Mouse (Mus musculus): ENCODE measurements around the gene Pdlim5. TPM values are rescaled to one million over a fixed set of nuclear protein-coding genes. Genes with fewer than 3 reads are reported as not detected.

Pdlim5 gene
- polyA plus RNA-seq, 1 experiment from 2014 or later = 40.5 TPM

DNA sequence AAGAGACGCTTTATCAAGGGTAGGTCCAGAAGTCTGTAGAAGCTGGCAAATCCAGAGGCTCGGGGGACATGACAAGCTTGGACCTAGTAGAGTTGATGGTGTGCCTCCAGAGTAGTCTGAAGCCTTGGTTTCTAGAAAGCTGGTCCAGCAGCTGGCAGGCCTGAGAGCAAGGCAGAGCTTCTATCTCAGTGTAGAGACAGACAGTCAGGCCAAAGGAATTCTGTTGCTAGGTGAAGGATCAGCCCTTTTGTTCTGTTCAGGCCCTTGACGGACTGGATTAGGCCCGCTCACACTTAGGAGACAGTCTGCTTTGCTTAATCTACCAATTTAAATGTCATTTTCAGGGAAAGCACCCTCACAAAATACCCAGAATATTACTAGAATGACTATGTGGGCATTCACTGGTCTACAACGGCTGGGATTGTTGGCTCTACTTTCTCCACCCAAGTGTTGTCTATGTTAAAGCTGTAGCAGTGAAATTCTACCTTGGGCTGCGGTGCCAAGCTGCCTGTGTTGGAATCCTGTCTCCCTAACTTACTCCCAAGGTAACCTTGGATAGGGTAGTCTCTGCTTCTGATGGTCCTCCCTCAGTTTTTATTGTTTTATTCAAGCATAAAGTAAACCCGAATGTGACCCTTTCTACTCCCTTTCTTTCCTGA lies 38.8 kb upstream of the Pdlim5 start:
- 72% methylated on average over 7 of the region's 7 CpGs for WGBS
- no peak overlapping the region for H3K4me2 ChIP-seq (replicated peaks)
- ATAC-seq (ENCODE audit: insufficient number of reproducible peaks, low FRiP score, low TSS enrichment, low read depth) = no peak
- H3K27ac ChIP-seq (replicated peaks) = no peak overlapping the region
- H3K27me3 ChIP-seq = no peaks in the 10 kb centered on the region
- H3K4me3 ChIP-seq (replicated peaks) = no peak overlapping the region
- no peaks in the 10 kb centered on the region for H3K4me1 ChIP-seq
- H3K9me3 ChIP-seq (replicated peaks) = no peaks in the 10 kb centered on the region
- no peak overlapping the region for H3K9ac ChIP-seq
- H3K36me3 ChIP-seq = no peaks in the 10 kb centered on the region

DNA sequence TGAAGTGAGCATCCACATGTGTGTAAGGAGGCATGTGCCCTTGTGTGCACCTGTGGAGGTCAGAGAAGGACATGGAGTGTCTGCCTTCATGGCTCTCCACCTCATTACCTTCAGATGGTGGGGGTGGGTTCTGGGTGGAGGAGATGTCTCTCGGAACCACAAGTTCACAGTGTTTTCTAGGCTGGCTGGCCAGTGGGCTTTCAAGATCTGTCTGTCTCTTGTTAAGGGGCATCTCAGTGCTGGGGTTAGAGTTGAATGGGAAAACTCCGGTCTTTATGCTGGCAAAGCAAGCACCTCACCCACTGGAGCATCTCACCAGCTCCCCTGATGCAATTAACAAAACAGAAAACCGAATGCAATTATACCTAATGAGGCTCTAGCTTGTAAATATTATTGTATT lies 36.0 kb upstream of the Pdlim5 start:
- H3K27me3 ChIP-seq = no peaks in the 10 kb centered on the region
- no peaks in the 10 kb centered on the region for H3K9me3 ChIP-seq (replicated peaks)
- no peak overlapping the region for H3K4me3 ChIP-seq (replicated peaks)
- ATAC-seq (ENCODE audit: insufficient number of reproducible peaks, low FRiP score, low TSS enrichment, low read depth) = no peak
- H3K4me2 ChIP-seq (replicated peaks) = no peak overlapping the region
- no peak overlapping the region for H3K27ac ChIP-seq (replicated peaks)
- WGBS = 63% methylated on average over 3 of the region's 3 CpGs
- no peaks in the 10 kb centered on the region for H3K36me3 ChIP-seq
- H3K9ac ChIP-seq = no peak overlapping the region
- H3K4me1 ChIP-seq = no peaks in the 10 kb centered on the region

DNA sequence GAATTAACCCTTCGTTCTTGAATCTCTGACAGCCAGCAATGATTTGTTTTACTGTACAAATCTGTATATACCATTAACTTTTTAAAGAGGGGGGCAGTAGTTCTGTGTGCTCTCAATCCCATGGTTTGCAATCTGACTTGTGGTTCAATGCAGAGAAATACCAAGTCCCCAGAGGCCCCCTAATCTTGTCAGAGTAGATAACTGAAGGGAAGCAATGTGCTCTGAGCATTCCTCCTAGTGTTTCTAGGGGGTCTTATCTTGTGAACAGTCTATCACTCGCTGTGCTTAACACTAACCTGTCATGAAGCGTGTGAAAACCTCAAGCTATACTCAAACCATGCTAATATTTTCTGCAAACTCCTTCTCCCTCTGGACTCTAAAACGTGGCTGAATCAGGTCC lies 34.6 kb upstream of the Pdlim5 start:
- H3K4me3 ChIP-seq (replicated peaks) = no peak overlapping the region
- no peak overlapping the region for H3K27ac ChIP-seq (replicated peaks)
- no peaks in the 10 kb centered on the region for H3K36me3 ChIP-seq
- H3K27me3 ChIP-seq = no peaks in the 10 kb centered on the region
- 70% methylated on average over 4 of the region's 4 CpGs for WGBS
- ATAC-seq (ENCODE audit: insufficient number of reproducible peaks, low FRiP score, low TSS enrichment, low read depth) = no peak
- H3K9ac ChIP-seq = no peak overlapping the region
- no peaks in the 10 kb centered on the region for H3K4me1 ChIP-seq
- no peaks in the 10 kb centered on the region for H3K9me3 ChIP-seq (replicated peaks)
- no peak overlapping the region for H3K4me2 ChIP-seq (replicated peaks)

DNA sequence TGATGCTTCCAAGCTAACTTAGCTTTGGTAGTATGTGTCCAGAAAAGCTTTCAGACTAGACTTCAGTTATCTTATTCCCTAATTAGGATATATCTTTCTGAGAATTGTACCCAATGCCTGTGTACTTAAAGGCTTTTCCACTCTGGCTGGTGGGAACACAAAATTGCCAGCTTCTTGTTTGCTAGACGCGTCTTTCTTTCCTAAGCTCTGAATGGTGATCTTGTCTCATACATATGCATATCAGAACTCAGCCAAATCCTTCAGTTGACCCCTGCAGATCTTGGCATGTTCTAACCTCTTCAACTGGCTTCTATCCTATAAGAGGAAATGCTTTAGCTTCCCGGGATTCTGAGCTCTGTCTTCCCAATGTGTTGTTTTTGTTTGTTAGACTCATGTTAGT lies 31.3 kb upstream of the Pdlim5 start:
- H3K9me3 ChIP-seq (replicated peaks) = no peaks in the 10 kb centered on the region

DNA sequence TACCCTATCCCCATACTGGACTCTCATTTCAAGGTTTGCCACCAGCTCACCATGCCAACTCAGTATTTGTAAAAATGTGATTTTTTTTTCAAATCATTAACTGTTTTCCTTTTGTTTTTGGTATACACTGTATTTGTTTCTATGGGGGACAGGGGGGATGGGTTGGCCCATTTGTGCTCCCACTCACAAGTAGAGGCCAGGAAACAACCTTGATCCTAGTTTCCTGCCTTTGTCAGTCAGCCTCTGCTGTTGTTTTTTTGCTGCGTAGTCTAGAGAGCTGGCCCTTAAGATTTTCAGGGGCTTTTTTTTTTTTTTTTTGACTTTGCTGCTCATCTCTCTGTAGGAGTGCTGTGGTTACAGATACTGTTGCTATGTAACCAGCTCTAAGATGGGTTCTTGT lies 28.6 kb upstream of the Pdlim5 start:
- Histone ChIP-seq H3K4me3 (replicated peaks) (no peak overlapping the region), H3K27me3 (no peaks in the 10 kb centered on the region), H3K9ac (no peak overlapping the region), H3K36me3 (no peaks in the 10 kb centered on the region), H3K4me2 (replicated peaks) (no peak overlapping the region), H3K27ac (replicated peaks) (no peak overlapping the region), H3K9me3 (replicated peaks) (no peaks in the 10 kb centered on the region), H3K4me1 (no peaks in the 10 kb centered on the region)
- 76% methylated on average over 1 of the region's 1 CpGs for WGBS
- no peak for ATAC-seq (ENCODE audit: insufficient number of reproducible peaks, low FRiP score, low TSS enrichment, low read depth)

More for the DNA sequence above, 31.3 kb upstream of the Pdlim5 start:
- WGBS = 52% methylated on average over 3 of the region's 3 CpGs
- Histone ChIP-seq H3K4me1 (no peaks in the 10 kb centered on the region), H3K4me2 (replicated peaks) (no peak overlapping the region), H3K36me3 (no peaks in the 10 kb centered on the region), H3K27me3 (no peaks in the 10 kb centered on the region), H3K27ac (replicated peaks) (no peak overlapping the region), H3K9ac (no peak overlapping the region), H3K4me3 (replicated peaks) (no peak overlapping the region)
- ATAC-seq (ENCODE audit: insufficient number of reproducible peaks, low FRiP score, low TSS enrichment, low read depth) = no peak

DNA sequence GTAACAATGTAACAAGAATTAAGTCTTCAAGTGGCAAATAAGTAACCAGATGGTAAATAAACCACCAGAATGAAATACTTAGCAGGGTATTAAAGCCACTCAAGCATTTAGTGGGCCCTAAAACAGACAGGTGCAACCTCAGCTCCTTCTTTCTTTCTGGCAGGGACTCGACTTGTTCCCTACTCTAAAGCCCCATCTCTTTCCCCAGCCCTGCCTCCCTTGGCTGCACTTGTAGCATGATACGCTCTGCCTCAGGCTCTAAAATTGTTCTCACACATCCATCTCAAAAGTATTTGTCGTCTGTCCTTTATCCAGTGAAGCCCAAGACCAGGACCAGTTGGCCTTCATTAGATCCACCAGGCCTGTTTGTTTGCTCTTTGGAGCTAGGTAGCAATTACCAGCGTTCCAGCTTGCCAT lies 28.0 kb upstream of the Pdlim5 start:
- Histone ChIP-seq H3K36me3 (no peaks in the 10 kb centered on the region), H3K4me1 (no peaks in the 10 kb centered on the region), H3K27ac (replicated peaks) (no peak overlapping the region), H3K4me2 (replicated peaks) (no peak overlapping the region), H3K4me3 (replicated peaks) (no peak overlapping the region), H3K27me3 (no peaks in the 10 kb centered on the region), H3K9me3 (replicated peaks) (no peaks in the 10 kb centered on the region), H3K9ac (no peak overlapping the region)
- ATAC-seq (ENCODE audit: insufficient number of reproducible peaks, low FRiP score, low TSS enrichment, low read depth) = no peak
- WGBS = 50% methylated on average over 4 of the region's 4 CpGs

DNA sequence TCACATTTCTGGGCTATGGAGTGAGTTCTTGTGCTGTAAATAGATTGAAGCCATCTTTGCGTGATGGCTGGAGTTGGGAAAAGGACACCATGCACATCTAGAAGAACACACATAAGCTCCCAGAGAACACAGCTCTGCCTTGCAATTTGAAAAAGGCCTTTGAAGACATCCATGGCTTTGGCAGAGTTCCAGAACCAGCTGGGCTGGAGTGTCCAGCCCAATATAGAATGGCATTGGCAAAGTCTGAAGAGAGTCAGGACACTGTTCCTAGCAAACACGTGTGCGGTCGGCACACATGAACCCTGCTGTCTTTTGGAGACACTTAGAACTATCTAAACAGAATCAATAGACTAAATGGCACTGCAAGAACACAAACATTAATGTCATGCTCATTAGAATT lies 26.7 kb upstream of the Pdlim5 start:
- Histone ChIP-seq H3K27me3 (no peaks in the 10 kb centered on the region), H3K9me3 (replicated peaks) (no peaks in the 10 kb centered on the region), H3K27ac (replicated peaks) (no peak overlapping the region), H3K9ac (no peak overlapping the region), H3K4me3 (replicated peaks) (no peak overlapping the region), H3K4me2 (replicated peaks) (no peak overlapping the region), H3K4me1 (no peaks in the 10 kb centered on the region), H3K36me3 (no peaks in the 10 kb centered on the region)
- WGBS = 84% methylated on average over 4 of the region's 4 CpGs
- no peak for ATAC-seq (ENCODE audit: insufficient number of reproducible peaks, low FRiP score, low TSS enrichment, low read depth)

DNA sequence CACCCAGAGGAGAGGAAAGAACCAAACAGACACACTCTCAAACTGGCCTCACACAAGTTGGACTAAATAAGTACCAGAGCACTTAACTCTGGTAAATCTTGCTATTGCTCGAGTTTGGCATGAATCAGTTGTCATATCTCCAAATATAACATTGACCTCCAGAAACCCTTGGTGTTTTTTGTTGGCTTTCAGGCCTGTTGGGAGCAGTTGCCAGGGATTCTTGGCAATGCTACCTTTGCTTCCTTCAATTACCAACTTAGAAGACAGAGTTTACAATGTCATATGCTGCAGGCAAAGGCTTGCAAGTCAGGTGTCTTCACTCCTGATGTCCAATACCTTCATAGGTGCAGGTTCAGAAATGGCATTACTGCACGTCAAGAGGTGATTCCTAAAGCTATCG lies 26.0 kb upstream of the Pdlim5 start:
- Histone ChIP-seq H3K27me3 (no peaks in the 10 kb centered on the region), H3K9me3 (replicated peaks) (no peaks in the 10 kb centered on the region), H3K27ac (replicated peaks) (no peak overlapping the region), H3K4me2 (replicated peaks) (no peak overlapping the region), H3K36me3 (no peaks in the 10 kb centered on the region), H3K9ac (no peak overlapping the region), H3K4me1 (no peaks in the 10 kb centered on the region), H3K4me3 (replicated peaks) (no peak overlapping the region)
- WGBS = 86% methylated on average over 3 of the region's 3 CpGs
- ATAC-seq (ENCODE audit: insufficient number of reproducible peaks, low FRiP score, low TSS enrichment, low read depth) = no peak

DNA sequence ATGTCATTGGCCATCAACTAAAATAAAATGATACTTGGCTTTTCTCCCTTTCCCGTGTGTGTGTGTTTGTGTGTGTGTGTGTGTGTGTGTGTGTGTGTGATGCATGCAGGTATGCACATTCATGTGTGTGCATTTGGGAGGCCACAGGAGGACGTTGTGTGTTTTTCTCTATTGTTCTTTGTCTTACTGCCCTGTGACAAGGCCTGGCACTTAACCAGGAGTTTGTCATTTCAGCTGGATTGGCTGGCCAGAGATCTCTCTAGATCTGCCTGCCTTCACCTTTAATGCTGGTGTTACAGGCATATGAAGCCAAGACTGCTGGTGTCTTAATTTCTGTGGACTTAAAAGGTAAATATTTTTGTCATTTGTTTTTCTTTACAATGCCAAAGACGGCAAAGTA lies 22.5 kb upstream of the Pdlim5 start:
- Histone ChIP-seq H3K4me1 (no peaks in the 10 kb centered on the region), H3K9me3 (replicated peaks) (no peaks in the 10 kb centered on the region), H3K4me3 (replicated peaks) (no peak overlapping the region), H3K4me2 (replicated peaks) (no peak overlapping the region), H3K36me3 (no peaks in the 10 kb centered on the region), H3K27ac (replicated peaks) (no peak overlapping the region), H3K27me3 (no peaks in the 10 kb centered on the region), H3K9ac (no peak overlapping the region)
- WGBS = 62% methylated on average over 3 of the region's 3 CpGs
- no peak for ATAC-seq (ENCODE audit: insufficient number of reproducible peaks, low FRiP score, low TSS enrichment, low read depth)

DNA sequence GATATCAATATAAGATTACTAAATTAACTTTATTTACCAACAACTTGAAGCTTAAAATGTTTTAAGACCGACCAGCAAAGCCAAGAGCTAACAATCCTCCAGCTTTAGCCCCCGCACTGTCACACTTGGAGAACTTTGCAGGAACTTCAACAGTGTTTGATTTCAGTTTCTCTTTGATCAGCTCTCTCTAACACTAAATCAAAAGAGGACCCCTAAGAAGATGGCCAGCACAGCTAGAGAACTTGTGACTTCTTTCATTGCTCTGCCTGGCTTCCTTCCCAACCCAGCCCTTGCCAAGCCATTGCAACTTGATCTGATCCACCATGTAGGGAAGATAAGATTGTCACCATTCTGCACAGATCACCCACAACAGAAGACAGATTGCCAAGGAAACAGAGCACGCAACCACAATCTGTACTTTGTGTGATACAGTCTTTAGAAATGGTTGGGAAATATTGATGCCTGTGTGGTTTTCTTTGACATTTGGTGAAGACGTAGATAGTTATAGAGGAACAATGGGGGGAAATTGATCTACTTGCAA lies 17.9 kb upstream of the Pdlim5 start:
- no peaks in the 10 kb centered on the region for H3K27me3 ChIP-seq
- no peaks in the 10 kb centered on the region for H3K36me3 ChIP-seq
- 77% methylated on average over 4 of the region's 4 CpGs for WGBS
- no peak for ATAC-seq (ENCODE audit: insufficient number of reproducible peaks, low FRiP score, low TSS enrichment, low read depth)
- H3K4me3 ChIP-seq (replicated peaks) = no peak overlapping the region
- H3K9me3 ChIP-seq (replicated peaks) = no peaks in the 10 kb centered on the region
- H3K27ac ChIP-seq (replicated peaks) = no peak overlapping the region
- no peaks in the 10 kb centered on the region for H3K4me1 ChIP-seq
- H3K4me2 ChIP-seq (replicated peaks) = no peak overlapping the region
- no peak overlapping the region for H3K9ac ChIP-seq

DNA sequence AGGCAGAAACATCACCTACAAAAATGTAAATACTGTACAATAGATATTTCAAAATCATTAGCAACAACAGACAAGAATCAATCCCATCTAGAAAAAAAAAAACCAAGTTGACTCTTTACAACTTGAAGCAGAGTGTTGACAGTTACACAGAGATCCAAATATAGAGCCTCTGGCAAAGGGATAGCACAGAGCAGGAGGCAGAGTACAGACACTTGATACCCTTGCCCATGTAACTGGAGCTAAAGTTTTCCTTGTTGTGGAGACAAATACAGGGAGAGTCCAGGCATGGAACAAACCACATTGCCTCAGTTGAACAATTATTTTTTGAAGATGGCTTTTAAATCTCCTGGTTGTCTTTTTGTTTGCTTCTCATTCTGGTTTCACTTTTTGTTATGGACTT lies 15.4 kb upstream of the Pdlim5 start:
- H3K4me3 ChIP-seq (replicated peaks) = no peak overlapping the region
- ATAC-seq (ENCODE audit: insufficient number of reproducible peaks, low FRiP score, low TSS enrichment, low read depth) = no peak
- H3K9me3 ChIP-seq (replicated peaks) = no peaks in the 10 kb centered on the region
- no peaks in the 10 kb centered on the region for H3K4me1 ChIP-seq
- no peaks in the 10 kb centered on the region for H3K36me3 ChIP-seq
- no peaks in the 10 kb centered on the region for H3K27me3 ChIP-seq
- no peak overlapping the region for H3K9ac ChIP-seq
- no peak overlapping the region for H3K4me2 ChIP-seq (replicated peaks)
- H3K27ac ChIP-seq (replicated peaks) = no peak overlapping the region

DNA sequence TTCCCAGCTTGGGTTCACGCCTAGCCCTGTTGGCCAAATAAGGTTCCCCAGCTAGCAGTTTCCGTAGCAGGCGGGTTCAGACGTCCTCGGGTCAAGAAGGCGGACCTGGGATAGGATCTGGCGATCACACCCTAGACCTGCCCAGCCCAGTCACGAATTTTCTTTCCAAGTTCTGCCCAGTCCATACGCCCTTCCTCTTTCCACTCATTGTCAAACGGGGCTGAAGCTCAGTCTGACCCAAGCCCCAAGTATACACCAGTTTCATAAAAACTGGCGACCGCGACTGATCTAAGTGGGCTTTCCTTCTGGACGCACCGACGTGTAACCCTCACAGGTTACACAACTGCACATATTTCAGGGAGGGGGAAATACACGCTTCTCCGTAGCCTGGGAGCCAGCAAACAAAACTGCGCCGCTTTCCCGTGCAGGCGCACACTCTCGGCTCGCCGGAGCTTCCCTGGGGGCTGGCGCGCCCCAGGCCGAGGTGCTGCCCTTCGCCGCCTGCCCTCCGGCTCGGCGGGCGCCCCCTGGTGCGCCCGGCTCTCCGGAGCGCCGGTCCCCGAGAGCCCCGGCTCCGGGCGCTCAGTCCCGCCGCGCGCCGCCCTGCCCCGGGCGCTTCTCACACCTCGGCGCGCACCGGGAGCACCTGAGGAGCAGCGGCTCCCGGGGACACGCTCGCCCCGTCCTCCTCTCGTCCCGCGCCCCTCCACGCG lies 544 bp downstream of the Pdlim5 start:
- peaks cover 10% of the 10 kb centered on the region; the same call in 1 of the 2 replicates for H3K4me1 ChIP-seq
- under 1% methylated on average over 63 of the region's 64 CpGs for WGBS
- no peaks in the 10 kb centered on the region for H3K36me3 ChIP-seq
- no peaks in the 10 kb centered on the region for H3K27me3 ChIP-seq
- H3K27ac ChIP-seq (replicated peaks) = peak overlapping the region; percentile 78
- H3K9me3 ChIP-seq (replicated peaks) = no peaks in the 10 kb centered on the region
- peak overlapping the region; percentile 62 for H3K9ac ChIP-seq
- peak; percentile 77 for ATAC-seq (ENCODE audit: insufficient number of reproducible peaks, low FRiP score, low TSS enrichment, low read depth)
- peak overlapping the region; percentile 73 for H3K4me2 ChIP-seq (replicated peaks)
- peak overlapping the region; percentile 68 for H3K4me3 ChIP-seq (replicated peaks)

All from embryonic facial prominence, embryonic 15.5 days (tissue).